Mouse (Mus musculus): ENCODE measurements around the gene Rec114. TPM values are rescaled to one million over a fixed set of nuclear protein-coding genes. Genes with fewer than 3 reads are reported as not detected.

The Rec114 gene
- polyA plus RNA-seq, 1 experiment from 2014 or later, result 1.6 TPM

GRCm38 (mm10) chr9:58615064-58615938 is 128.5 kb downstream of the Rec114 start:
- no peak overlapping the region for H3K4me3 ChIP-seq
- H3K27me3 ChIP-seq, result no peaks in the 10 kb centered on the region
- H3K9ac ChIP-seq (replicated peaks), result no peak overlapping the region
- ATAC-seq (replicated peaks), result no peak
- 0 out of 2 replicates have a peak, but pooled peaks cover 5% of the 10 kb centered on the region for H3K4me1 ChIP-seq
- H3K27ac ChIP-seq (replicated peaks), result no peak overlapping the region
- WGBS, result 84% methylated on average over 3 of the region's 3 CpGs
- H3K36me3 ChIP-seq, result no peaks in the 10 kb centered on the region
- H3K4me2 ChIP-seq (replicated peaks), result no peak overlapping the region
- no peaks in the 10 kb centered on the region for H3K9me3 ChIP-seq

- H3K27ac ChIP-seq (replicated peaks), result no peak overlapping the region
- no peaks in the 10 kb centered on the region for H3K9me3 ChIP-seq
- 75% methylated on average over 1 of the region's 1 CpGs for WGBS
- H3K4me1 ChIP-seq, result 0 out of 2 replicates have a peak, but pooled peaks cover 5% of the 10 kb centered on the region
- H3K27me3 ChIP-seq, result no peaks in the 10 kb centered on the region
- no peak overlapping the region for H3K4me2 ChIP-seq (replicated peaks)
- no peak for ATAC-seq (replicated peaks)
- H3K36me3 ChIP-seq, result no peaks in the 10 kb centered on the region
- H3K4me3 ChIP-seq, result no peak overlapping the region
- H3K9ac ChIP-seq (replicated peaks), result no peak overlapping the region
These were observed 130.0 kb downstream of the Rec114 start for GRCm38 (mm10) chr9:58613790-58614189.

Other genes starting within 250 kb of the Rec114 start
- 30.9 and 31.0 TPM in 2 replicates for gene Cd276, start 188.5 kb downstream of the Rec114 start, polyA plus RNA-seq (2015; fragmentation: Nextera tagmentation; extraction: Ambion mirVana)
- gene Nptn, start 161.7 kb downstream of the Rec114 start, polyA plus RNA-seq (2015; fragmentation: Nextera tagmentation; extraction: Ambion mirVana), result 127 and 145 TPM in 2 replicates
- gene Hcn4, start 79.4 kb upstream of the Rec114 start, polyA plus RNA-seq (2015; fragmentation: Nextera tagmentation; extraction: Ambion mirVana), result 2.6 TPM in 2 replicates